Mouse (Mus musculus) spleen, adult 2 months (tissue): ENCODE measurements around the gene Fndc9.

Experiments
- CTCF ChIP-seq: fragments of 200-500 bp; IDR thresholded peaks from 2 replicates; pipeline ENCODE4 v1.5.1; 2011; ENCODE audit warnings: mild to moderate bottlenecking, inconsistent platforms; ENCODE audit not compliant: insufficient read depth, insufficient read length, insufficient replicate concordance; ENCODE audit errors: extremely low read depth
- POLR2A ChIP-seq: fragments of 200-500 bp; IDR thresholded peaks from 2 replicates; pipeline ENCODE4 v1.6.1; 2011; ENCODE audit warnings: low read depth, low read length, inconsistent platforms

- no peak for TF ChIP-seq CTCF
- no peak for TF ChIP-seq POLR2A
Observed at GRCm38 (mm10) chr11:46278709-46279108, 43.4 kb downstream of the Fndc9 start.
